Mouse (Mus musculus) embryonic fibroblast, embryonic 13.5 days (primary cell): ENCODE results near the gene Calm3. TPM values are rescaled to one million over a fixed set of nuclear protein-coding genes. Genes with fewer than 3 reads are reported as not detected.
A peak's percentile ranks its signal among the peaks of the same experiment; 100 is the strongest.

Experiments used
- H3K27ac ChIP-seq: 2 replicates; pipeline ENCODE4 v1.5.1; 2012; ENCODE audit warnings: low read length, control low read depth, inconsistent platforms; ENCODE audit not compliant: insufficient read depth
- H3K4me1 ChIP-seq: 2 replicates; pipeline ENCODE4 v1.6.1; 2011; ENCODE audit warnings: low read length; ENCODE audit not compliant: control insufficient read depth, insufficient read depth
- H3K4me3 ChIP-seq: 2 replicates; pipeline ENCODE4 v1.5.1; 2011; ENCODE audit warnings: mild to moderate bottlenecking, control low read depth, low read length; ENCODE audit not compliant: insufficient read depth
- CTCF ChIP-seq: IDR thresholded peaks from 2 replicates; pipeline ENCODE4 v1.5.1; 2011; ENCODE audit warnings: mild to moderate bottlenecking, control low read depth, low read length, moderate library complexity, borderline replicate concordance; ENCODE audit not compliant: insufficient read depth
- POLR2A ChIP-seq: IDR thresholded peaks from 2 replicates; pipeline ENCODE4 v1.6.1; 2011; ENCODE audit warnings: low read depth, mild to moderate bottlenecking, control low read depth, low read length, moderate library complexity
- polyA plus RNA-seq: library from polyadenylated mRNA; stranded (reverse); fragments of >200 nt; gene quantifications from 2 replicates; pipeline ENCODE4 v1.2.4, GENCODE M21; 2011; ENCODE audit warnings: low read depth; ENCODE audit not compliant: missing spikeins, insufficient read length

Gene Calm3
- polyA plus RNA-seq, 1 experiment, result 588 TPM

DNA sequence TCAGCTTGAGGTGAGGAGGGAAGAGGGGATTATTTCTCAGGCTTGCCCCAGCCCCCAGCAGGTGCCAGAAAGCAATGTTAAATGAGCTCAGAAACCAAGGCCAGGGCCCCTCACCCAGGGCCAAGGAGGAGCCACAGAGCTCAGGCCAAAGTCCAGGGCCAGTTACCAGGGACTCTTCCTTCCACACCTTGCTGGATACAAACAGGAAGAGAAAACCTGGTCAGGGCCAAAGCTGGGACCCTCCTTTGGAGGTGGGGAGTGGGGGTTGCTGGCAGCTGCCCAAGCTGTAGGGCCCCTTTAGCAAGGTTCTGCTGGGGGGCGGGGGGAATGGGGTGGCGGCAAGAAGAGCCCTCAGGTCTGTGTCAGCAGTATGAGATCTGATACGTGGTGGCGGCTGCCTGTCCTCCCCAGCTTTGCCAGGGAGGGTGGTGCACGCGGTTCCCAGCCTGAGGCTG lies 2.0 kb downstream of the Calm3 start:
- Histone ChIP-seq H3K4me1 (peaks cover 11% of the 10 kb centered on the region; the same call in 1 of the 2 replicates), H3K27ac (peak overlapping the region; percentile 31), H3K4me3 (peak overlapping the region; percentile 13)
- TF ChIP-seq CTCF (no peak), POLR2A (no peak)

DNA sequence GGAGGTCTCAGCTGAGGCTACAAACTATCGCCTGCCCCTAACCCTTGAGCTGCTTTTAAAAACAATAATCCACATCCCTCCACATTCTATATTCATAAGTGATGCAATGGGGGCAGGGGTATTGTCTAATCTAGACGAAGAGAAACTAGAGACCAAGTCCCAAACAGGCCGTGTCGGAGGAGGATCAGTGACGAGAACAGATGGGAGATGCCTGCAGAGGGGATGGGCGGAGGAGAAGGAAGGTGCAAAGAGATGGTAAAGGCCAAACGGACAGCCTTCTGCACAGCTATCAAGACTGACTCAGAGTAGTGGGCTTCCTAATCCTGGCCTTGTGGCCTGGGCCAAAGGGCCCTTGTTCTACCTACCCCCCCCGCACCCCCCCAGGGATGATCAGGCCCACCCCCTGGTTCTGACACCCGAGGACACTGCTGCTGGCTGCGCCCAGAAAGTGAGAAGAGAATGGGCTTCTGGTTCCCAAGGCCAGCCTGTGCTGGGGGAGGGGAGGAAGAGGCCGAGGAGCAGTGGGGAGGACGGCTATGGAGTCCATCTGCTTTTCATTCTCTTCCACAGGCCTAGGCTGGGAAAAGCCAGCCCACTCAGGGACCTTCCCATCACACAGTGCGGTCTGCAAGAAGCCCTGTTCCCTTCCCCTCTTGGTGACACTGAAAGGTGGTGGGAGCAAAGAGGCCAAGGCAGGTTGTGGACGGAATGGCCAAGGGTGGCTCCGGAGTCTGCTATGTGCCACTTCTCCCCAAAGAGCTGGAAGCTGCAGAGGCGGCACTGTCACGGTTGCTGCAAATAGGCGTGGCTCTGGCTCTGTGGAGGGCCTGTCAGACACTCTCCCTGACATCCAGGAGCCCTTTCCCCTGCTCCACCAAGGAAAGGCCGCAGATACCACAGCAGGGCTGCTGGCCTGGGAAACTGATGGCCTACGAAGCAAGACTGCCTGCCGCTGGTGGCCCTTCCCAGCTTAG lies 2.8 kb downstream of the Calm3 start:
- Histone ChIP-seq H3K27ac (peak overlapping the region; percentile 31; the same call in 1 of the 2 replicates), H3K4me1 (peaks cover 11% of the 10 kb centered on the region; the same call in 1 of the 2 replicates), H3K4me3 (peak overlapping the region; percentile 13)
- TF ChIP-seq CTCF (no peak), POLR2A (no peak)

DNA sequence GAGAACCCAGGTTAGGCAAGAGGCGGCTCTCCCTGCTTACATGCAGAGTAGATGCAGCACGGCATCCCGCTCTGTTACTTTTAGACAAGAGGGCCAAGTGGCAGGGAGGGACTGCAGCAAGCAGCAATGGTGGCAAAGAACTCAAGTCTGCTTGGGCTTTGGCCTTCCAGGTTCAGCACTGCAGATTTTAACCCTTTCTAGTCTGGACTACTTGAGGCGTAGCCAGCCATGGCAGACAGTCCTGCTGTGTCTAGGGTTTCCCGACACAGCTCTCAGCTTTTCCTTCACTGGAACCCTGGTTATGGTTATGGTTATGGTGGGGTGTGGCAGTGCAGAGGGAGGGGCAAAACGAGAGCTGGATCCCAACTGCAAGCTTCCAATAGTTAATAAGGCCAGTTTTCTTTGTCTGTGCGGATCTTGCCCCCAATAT lies 3.7 kb downstream of the Calm3 start:
- Histone ChIP-seq H3K4me1 (peaks cover 11% of the 10 kb centered on the region; the same call in 1 of the 2 replicates), H3K4me3 (no peak overlapping the region), H3K27ac (no peak overlapping the region)
- TF ChIP-seq POLR2A (no peak), CTCF (no peak)

DNA sequence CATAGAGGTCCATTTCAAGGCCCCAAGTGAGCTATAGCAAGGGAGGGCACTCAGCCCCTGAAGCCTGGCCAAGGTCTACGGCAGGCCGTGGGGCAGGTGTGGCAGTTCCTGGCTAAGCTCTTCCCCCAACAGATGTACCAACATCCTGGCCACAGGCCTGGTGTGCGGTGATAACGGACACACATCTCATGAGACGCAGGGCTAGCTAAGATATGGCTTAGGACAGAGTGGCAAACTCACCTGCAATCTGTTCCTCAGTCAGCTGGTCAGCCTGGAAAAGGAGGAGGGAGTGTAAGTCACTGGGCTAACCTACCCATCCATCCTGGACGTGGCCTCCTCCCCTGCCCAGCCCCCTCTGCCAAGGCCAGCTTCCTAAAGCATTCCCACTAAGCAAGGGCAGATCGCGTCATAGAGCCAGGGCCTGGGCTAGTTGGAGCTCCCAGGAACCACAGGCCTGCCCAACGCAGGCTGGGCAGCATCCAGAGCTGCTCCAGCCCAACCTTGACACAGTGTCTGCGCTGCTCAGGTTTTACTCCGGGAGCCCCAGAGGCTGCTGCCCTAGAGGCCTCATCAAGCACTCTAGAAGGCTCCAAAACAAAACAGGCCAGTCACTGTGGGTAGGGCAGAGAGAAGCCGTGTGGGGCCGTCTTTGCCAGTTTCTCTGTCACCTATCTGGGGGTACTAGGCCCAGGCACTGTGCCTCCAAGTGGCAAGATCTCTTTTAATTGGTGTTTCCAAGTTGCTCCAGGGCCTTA lies 4.3 kb downstream of the Calm3 start:
- Histone ChIP-seq H3K4me3 (no peak overlapping the region), H3K27ac (no peak overlapping the region), H3K4me1 (peaks cover 11% of the 10 kb centered on the region; the same call in 1 of the 2 replicates)
- TF ChIP-seq POLR2A (no peak), CTCF (no peak)

DNA sequence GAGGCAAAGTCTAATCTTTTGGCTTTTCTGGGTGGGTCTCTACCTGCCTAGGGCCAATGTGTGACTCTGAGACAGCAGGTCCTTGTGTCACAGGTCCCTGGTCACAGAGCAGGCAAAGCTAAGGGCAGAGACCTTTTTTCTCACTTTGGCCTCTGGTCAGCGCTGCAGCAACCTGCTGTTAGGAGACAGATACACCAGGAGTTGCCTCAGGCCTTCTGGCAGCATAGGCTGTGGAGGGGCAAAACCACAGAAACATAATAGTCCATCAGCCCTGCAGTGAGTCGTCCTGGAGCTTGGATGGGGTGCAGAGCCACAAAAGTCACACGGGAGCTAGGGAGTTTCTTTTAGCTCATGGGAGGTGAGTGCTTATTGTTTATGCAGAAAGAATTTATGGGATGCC lies 5.2 kb downstream of the Calm3 start:
- TF ChIP-seq CTCF, result no peak
- no peak for TF ChIP-seq POLR2A
- Histone ChIP-seq H3K4me3 (no peak overlapping the region), H3K27ac (no peak overlapping the region), H3K4me1 (peaks cover 11% of the 10 kb centered on the region; the same call in 1 of the 2 replicates)

DNA sequence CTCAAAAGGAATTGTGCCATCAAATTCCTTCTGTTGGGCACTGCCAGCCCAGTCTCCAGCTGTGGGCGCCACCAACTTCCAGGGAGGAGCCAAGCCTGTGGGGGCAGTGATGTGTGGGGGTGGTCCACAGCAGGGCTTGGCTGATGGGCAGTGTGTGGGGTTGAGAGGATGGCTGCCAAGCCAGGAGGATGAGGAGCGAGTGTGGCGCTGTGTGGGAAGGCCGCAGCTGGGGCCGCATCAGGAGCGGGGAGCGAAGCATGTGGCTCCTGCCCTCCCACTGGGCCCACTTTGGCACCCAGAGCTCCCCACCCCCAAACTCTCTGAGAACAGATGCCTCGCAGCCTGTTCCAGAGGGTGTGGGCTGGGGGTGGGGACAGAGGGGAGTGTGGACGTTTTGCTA lies 5.9 kb downstream of the Calm3 start:
- H3K4me1 ChIP-seq, result peaks cover 11% of the 10 kb centered on the region; the same call in 1 of the 2 replicates
- no peak for TF ChIP-seq POLR2A
- no peak for TF ChIP-seq CTCF

DNA sequence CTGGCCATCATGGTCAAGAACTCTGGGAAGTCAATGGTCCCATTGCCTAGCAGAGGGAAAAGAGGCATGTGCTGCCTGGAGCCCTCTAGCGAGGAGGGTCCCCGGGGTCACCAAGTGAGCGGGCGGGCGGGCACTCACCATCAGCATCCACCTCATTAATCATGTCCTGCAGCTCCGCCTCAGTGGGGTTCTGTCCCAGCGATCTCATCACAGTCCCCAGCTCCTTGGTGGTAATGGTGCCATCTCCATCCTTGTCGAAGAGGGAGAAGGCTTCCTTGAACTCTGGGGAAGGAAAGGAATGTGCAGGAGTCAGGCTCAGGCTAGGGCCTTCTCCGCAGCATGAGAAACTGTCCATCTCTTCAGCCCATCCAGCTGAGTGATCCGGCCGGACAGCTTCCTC lies 6.5 kb downstream of the Calm3 start:
- TF ChIP-seq POLR2A (no peak), CTCF (no peak)
- H3K27ac ChIP-seq, result no peak overlapping the region
- H3K4me3 ChIP-seq, result no peak overlapping the region
- peaks cover 11% of the 10 kb centered on the region; the same call in 1 of the 2 replicates for H3K4me1 ChIP-seq

More for the DNA sequence above, 5.9 kb downstream of the Calm3 start:
- Histone ChIP-seq H3K4me3 (no peak overlapping the region), H3K27ac (no peak overlapping the region)

DNA sequence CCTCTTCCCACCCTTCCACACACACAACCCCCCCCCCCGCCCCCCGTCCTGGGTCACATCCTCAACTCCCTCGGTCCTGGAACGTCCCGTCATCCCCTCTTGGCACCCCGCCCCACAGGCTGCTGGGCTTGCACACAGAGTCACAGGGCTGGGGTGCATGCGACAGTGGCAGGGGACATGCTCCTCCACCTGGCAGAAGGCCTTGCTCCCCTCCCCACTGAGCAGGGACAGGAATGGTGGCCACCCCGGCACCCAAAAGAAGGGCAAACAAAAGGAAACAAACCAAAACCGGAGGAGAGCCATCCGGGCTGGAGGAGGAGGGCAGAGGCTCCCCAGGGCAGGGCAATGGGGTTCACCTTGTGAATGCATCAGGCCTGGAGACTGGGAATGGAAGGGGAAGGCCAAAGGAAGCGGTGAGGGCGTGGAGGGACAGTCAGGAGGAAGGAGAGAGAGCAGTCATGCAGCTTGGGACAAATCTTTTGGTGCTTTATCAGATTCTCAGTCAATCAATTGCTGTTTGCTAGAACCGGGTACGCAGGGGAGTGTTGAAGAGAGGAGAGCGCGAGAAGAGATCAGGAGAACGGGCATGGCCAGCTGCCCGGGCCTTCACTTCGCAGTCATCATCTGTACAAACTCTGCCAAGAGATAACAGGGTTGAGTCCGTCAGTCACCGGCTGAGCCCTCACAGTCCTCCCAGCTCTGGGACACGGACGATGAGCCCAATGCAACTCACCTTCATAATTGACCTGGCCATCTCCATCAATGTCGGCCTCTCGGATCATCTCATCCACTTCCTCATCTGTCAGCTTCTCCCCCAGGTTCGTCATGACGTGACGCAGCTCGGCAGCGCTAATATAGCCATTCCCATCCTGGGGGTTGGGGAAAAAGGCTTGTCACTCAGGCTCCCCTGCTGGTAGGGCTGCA lies 7.3 kb downstream of the Calm3 start:
- no peak for TF ChIP-seq POLR2A
- peaks cover 11% of the 10 kb centered on the region for H3K4me1 ChIP-seq
- no peak overlapping the region for H3K27ac ChIP-seq
- H3K4me3 ChIP-seq, result no peak overlapping the region
